Mouse (Mus musculus): ENCODE measurements around the gene Tra2a. TPM values are rescaled to one million over a fixed set of nuclear protein-coding genes. Genes with fewer than 3 reads are reported as not detected.
"Not testable (repeated sequence)": the region's sequence is repeated elsewhere in the genome, so short reads cannot be mapped to it uniquely, and the experiment has no call there.

The Tra2a gene
- polyA plus RNA-seq, 1 experiment from 2014 or later: 177 TPM

GRCm38 (mm10) chr6:49264446-49264845 lies 613 bp upstream of the Tra2a start:
- H3K36me3 ChIP-seq (ENCODE audit: poor library complexity, severe bottlenecking); ATAC-seq; H3K27me3 ChIP-seq; H3K9me3 ChIP-seq (replicated peaks); H3K9ac ChIP-seq: not testable (repeated sequence)
- H3K4me1 ChIP-seq: peaks cover 27% of the 10 kb centered on the region
- H3K4me2 ChIP-seq: peak overlapping the region; percentile 79; the same call in 1 of the 2 replicates
- H3K27ac ChIP-seq: peak overlapping the region; percentile 97; the same call in 1 of the 2 replicates
- H3K4me3 ChIP-seq: peak overlapping the region; percentile 98; the same call in 1 of the 2 replicates
- WGBS: 89% methylated on average over 7 of the region's 7 CpGs

DNA sequence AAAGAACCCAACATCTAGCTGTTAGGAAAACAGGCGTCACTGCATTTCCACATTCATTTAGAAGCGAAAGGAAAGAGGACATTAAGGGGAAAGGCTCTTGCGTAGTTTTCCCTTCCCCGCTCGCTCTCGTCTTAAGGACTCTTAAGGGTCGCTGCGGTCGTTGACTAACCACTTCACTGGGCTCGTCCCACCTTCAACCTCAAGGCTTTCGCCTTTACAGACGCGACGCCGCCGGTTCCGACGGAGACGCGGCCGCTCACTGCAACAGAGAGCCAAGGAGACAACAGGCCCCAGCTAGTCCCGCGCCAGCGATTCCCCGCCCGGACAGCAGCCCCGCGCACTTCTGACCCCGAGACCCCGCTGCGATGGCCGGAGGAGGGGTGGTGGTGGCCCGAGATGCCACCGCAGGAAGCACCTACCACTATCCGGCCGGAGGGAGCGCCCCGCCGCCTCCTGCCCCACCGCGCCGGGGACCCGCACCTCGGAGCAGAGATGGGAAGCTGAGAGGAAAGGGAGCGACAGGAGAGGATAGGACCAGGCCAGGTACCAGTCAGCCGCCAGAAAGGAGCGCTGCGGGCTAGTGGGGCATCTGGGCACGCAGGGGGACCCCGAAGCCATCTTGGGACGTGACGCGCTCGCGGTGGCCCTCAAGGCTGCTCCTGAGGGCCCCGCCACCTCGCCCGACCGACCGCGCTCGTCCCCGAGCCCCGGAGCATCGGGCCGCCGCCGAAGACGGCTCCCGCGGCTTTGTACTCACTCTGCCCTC lies 569 bp downstream of the Tra2a start:
- peak overlapping the region; percentile 97 for H3K27ac ChIP-seq
- H3K9ac ChIP-seq: peak overlapping the region; percentile 100
- no peaks in the 10 kb centered on the region for H3K36me3 ChIP-seq (ENCODE audit: poor library complexity, severe bottlenecking)
- peak overlapping the region; percentile 98 for H3K4me3 ChIP-seq
- no peaks in the 10 kb centered on the region for H3K9me3 ChIP-seq (replicated peaks)
- peaks cover 30% of the 10 kb centered on the region for H3K4me1 ChIP-seq
- peak; percentile 78 for ATAC-seq
- H3K4me2 ChIP-seq: peak overlapping the region; percentile 79
- under 1% methylated on average over 67 of the region's 71 CpGs for WGBS
- H3K27me3 ChIP-seq: no peaks in the 10 kb centered on the region

GRCm38 (mm10) chr6:49262421-49262820 lies 1.4 kb downstream of the Tra2a start:
- Histone ChIP-seq H3K4me1 (peaks cover 34% of the 10 kb centered on the region), H3K36me3 (ENCODE audit: poor library complexity, severe bottlenecking) (no peaks in the 10 kb centered on the region), H3K27ac (no peak overlapping the region), H3K27me3 (no peaks in the 10 kb centered on the region), H3K4me2 (peak overlapping the region; percentile 79), H3K4me3 (peak overlapping the region; percentile 98), H3K9me3 (replicated peaks) (no peaks in the 10 kb centered on the region), H3K9ac (peak overlapping the region; percentile 100)
- under 1% methylated on average over 9 of the region's 9 CpGs for WGBS
- ATAC-seq: no peak

GRCm38 (mm10) chr6:49259711-49260110 lies 4.1 kb downstream of the Tra2a start:
- WGBS: 68% methylated on average over 5 of the region's 5 CpGs
- H3K4me2 ChIP-seq: no peak overlapping the region
- H3K27ac ChIP-seq: no peak overlapping the region
- H3K27me3 ChIP-seq: no peaks in the 10 kb centered on the region
- peaks cover 34% of the 10 kb centered on the region for H3K4me1 ChIP-seq
- no peak overlapping the region for H3K4me3 ChIP-seq
- H3K9me3 ChIP-seq (replicated peaks): no peaks in the 10 kb centered on the region
- ATAC-seq: no peak
- H3K36me3 ChIP-seq (ENCODE audit: poor library complexity, severe bottlenecking): no peaks in the 10 kb centered on the region
- no peak overlapping the region for H3K9ac ChIP-seq

- Histone ChIP-seq H3K4me3 (no peak overlapping the region), H3K4me2 (no peak overlapping the region), H3K4me1 (peaks cover 34% of the 10 kb centered on the region), H3K27me3 (no peaks in the 10 kb centered on the region), H3K9me3 (replicated peaks) (no peaks in the 10 kb centered on the region), H3K27ac (no peak overlapping the region), H3K9ac (no peak overlapping the region), H3K36me3 (ENCODE audit: poor library complexity, severe bottlenecking) (no peaks in the 10 kb centered on the region)
- ATAC-seq: no peak
- 93% methylated on average over 2 of the region's 2 CpGs for WGBS
These were observed 6.0 kb downstream of the Tra2a start for GRCm38 (mm10) chr6:49257880-49258279.

DNA sequence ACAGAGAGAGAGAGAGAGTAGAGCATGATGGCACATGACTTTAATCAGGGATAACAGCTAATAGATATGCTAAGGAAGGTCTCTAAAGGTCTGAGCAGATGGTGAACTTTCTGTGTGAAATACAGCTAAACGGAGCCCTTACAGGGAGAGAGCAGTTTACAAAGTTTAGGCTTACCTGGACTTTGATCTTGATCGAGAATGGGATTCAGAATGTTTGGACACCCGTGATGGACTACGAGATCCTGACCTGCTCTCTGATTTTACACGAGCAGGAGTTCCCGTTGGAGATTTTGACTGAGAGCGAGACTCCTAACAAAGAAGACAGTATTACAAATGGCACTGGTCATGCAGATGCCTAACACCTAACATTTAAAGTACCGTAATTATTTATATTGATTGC lies 11.6 kb downstream of the Tra2a start:
- H3K9me3 ChIP-seq (replicated peaks): no peaks in the 10 kb centered on the region
- 94% methylated on average over 8 of the region's 8 CpGs for WGBS
- no peak for ATAC-seq
- H3K4me3 ChIP-seq: no peak overlapping the region
- H3K9ac ChIP-seq: no peak overlapping the region
- no peaks in the 10 kb centered on the region; the same call in 1 of the 2 replicates for H3K4me1 ChIP-seq
- no peak overlapping the region for H3K27ac ChIP-seq
- H3K36me3 ChIP-seq (ENCODE audit: poor library complexity, severe bottlenecking): peaks cover 46% of the 10 kb centered on the region
- H3K27me3 ChIP-seq: no peaks in the 10 kb centered on the region
- H3K4me2 ChIP-seq: no peak overlapping the region

GRCm38 (mm10) chr6:49251199-49251598 lies 12.6 kb downstream of the Tra2a start:
- WGBS: 96% methylated on average over 2 of the region's 2 CpGs
- Histone ChIP-seq H3K4me2 (no peak overlapping the region), H3K4me3 (no peak overlapping the region)

GRCm38 (mm10) chr6:49247246-49247645 lies 16.6 kb downstream of the Tra2a start:
- no peak overlapping the region for H3K4me2 ChIP-seq
- no peak overlapping the region for H3K27ac ChIP-seq
- 54% methylated on average over 2 of the region's 2 CpGs for WGBS
- no peak overlapping the region for H3K4me3 ChIP-seq
- H3K36me3 ChIP-seq (ENCODE audit: poor library complexity, severe bottlenecking): peaks cover 85% of the 10 kb centered on the region
- no peaks in the 10 kb centered on the region for H3K9me3 ChIP-seq (replicated peaks)
- no peaks in the 10 kb centered on the region for H3K4me1 ChIP-seq
- ATAC-seq: peak; percentile 76
- H3K27me3 ChIP-seq: no peaks in the 10 kb centered on the region
- no peak overlapping the region for H3K9ac ChIP-seq

More at GRCm38 (mm10) chr6:49251199-49251598, 12.6 kb downstream of the Tra2a start:
- H3K27me3 ChIP-seq: no peaks in the 10 kb centered on the region
- H3K36me3 ChIP-seq (ENCODE audit: poor library complexity, severe bottlenecking): peaks cover 52% of the 10 kb centered on the region
- no peaks in the 10 kb centered on the region; the same call in 1 of the 2 replicates for H3K4me1 ChIP-seq
- H3K9ac ChIP-seq: no peak overlapping the region
- H3K9me3 ChIP-seq (replicated peaks): no peaks in the 10 kb centered on the region
- no peak overlapping the region for H3K27ac ChIP-seq
- ATAC-seq: no peak

- peaks cover 57% of the 10 kb centered on the region for H3K36me3 ChIP-seq (ENCODE audit: poor library complexity, severe bottlenecking)
- WGBS: 88% methylated on average over 1 of the region's 1 CpGs
These were observed 21.5 kb downstream of the Tra2a start for GRCm38 (mm10) chr6:49242331-49242730.

GRCm38 (mm10) chr6:49241562-49241961 lies 22.3 kb downstream of the Tra2a start:
- no peaks in the 10 kb centered on the region for H3K4me1 ChIP-seq
- H3K9ac ChIP-seq: no peak overlapping the region
- peaks cover 55% of the 10 kb centered on the region for H3K36me3 ChIP-seq (ENCODE audit: poor library complexity, severe bottlenecking)
- no peak overlapping the region for H3K4me2 ChIP-seq
- no peak overlapping the region for H3K27ac ChIP-seq
- 100% methylated on average over 1 of the region's 1 CpGs for WGBS
- 0 out of 2 replicates have a peak, but pooled peaks have one; percentile 27 for ATAC-seq
- H3K4me3 ChIP-seq: no peak overlapping the region
- no peaks in the 10 kb centered on the region for H3K27me3 ChIP-seq
- no peaks in the 10 kb centered on the region for H3K9me3 ChIP-seq (replicated peaks)

More at GRCm38 (mm10) chr6:49242331-49242730, 21.5 kb downstream of the Tra2a start:
- Histone ChIP-seq H3K4me3 (no peak overlapping the region), H3K9ac (no peak overlapping the region), H3K27ac (no peak overlapping the region), H3K9me3 (replicated peaks) (no peaks in the 10 kb centered on the region), H3K4me1 (no peaks in the 10 kb centered on the region), H3K4me2 (no peak overlapping the region), H3K27me3 (no peaks in the 10 kb centered on the region)
- no peak for ATAC-seq

DNA sequence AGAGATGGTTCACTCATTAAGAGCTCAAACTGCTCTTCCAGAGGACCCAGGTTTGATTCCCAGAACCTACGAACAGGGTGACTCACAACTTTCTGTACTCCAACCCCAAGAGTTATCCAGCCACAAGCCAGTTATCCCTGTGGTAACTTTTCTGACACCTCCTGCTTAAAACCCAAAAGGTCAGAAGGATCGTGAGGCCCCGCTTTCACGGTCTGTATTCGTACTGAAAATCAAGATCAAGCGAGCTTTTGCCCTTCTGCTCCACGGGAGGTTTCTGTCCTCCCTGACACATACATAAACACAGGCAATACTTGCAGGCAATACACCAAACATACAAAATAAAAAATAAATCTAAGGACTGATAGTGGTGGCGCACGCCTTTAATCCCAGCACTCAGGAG lies 27.5 kb downstream of the Tra2a start:
- no peak overlapping the region for H3K4me3 ChIP-seq
- H3K9me3 ChIP-seq (replicated peaks): peaks cover 3% of the 10 kb centered on the region
- peak; percentile 98 for ATAC-seq
- peaks cover 9% of the 10 kb centered on the region for H3K36me3 ChIP-seq (ENCODE audit: poor library complexity, severe bottlenecking)
- H3K4me1 ChIP-seq: no peaks in the 10 kb centered on the region
- 68% methylated on average over 9 of the region's 9 CpGs for WGBS
- H3K9ac ChIP-seq: no peak overlapping the region
- H3K4me2 ChIP-seq: no peak overlapping the region
- H3K27ac ChIP-seq: no peak overlapping the region
- no peaks in the 10 kb centered on the region for H3K27me3 ChIP-seq

GRCm38 (mm10) chr6:49233356-49233755 lies 30.5 kb downstream of the Tra2a start:
- Histone ChIP-seq H3K4me1 (no peaks in the 10 kb centered on the region), H3K9ac (no peak overlapping the region), H3K9me3 (replicated peaks) (peaks cover 3% of the 10 kb centered on the region), H3K4me2 (no peak overlapping the region), H3K27me3 (no peaks in the 10 kb centered on the region), H3K27ac (no peak overlapping the region), H3K36me3 (ENCODE audit: poor library complexity, severe bottlenecking) (no peaks in the 10 kb centered on the region), H3K4me3 (no peak overlapping the region)
- ATAC-seq: no peak
- 54% methylated on average over 4 of the region's 4 CpGs for WGBS
